Mouse (Mus musculus) frontal cortex, adult 2 months (tissue): ENCODE results near the gene Tmc7. TPM values are rescaled to one million over a fixed set of nuclear protein-coding genes. Genes with fewer than 3 reads are reported as not detected.

ENCODE experiments used
- DNase-seq, 2 experiments: peaks; one replicate each; pipeline ENCODE4 v3.0.0; 2022; ENCODE audit warnings: low spot score in 1 of 2; ENCODE audit errors: extremely low spot score in 1 of 2
- polyA plus RNA-seq: library from polyadenylated mRNA; depleted of rRNA; stranded (reverse); fragments of >200 nt; gene quantifications from 2 replicates; pipeline ENCODE4 v1.2.3, GENCODE M21; 2012; rRNA removed

The Tmc7 gene
- polyA plus RNA-seq, 1 experiment, result 13.4 TPM

DNA sequence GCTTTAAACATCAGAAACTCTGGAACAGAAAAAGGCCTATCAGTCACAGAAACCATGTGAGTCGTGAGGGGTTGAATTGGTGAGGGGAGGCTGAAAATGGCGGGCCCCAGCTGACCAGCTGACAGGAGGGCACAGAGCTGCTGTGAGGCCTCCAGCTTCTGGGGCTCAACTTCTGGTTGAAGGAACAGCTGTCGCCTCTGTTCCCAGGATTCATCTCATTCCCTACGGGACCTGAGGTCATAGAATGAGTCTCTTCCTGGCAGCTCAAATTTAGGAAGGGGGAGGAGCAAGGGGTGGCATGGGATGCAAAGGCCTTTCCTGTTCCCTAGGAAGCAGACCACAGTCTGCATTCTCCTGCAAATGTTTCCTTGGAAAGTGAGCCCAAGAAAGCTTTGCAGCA, 80.7 kb downstream of the Tmc7 start:
- DNase-seq, result no peak

DNA sequence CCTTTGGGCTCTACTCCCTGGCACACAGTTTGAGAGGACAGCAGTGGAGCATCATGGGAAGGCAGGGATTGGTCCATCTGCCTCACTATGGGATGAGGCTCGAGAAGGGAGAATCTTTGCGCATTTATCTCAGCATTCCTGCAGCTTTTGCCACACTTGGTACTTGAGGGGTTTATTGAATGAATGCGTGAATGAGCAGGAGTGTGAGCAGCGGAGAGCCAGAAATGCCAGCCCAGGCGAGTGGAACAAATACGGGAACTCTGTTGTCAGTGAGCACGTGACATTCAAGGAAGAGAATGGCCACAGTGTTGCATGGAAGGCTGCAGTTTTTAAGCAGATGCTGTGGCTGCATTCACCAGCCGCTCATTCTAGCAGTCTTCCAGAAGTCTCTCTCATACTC, 82.2 kb downstream of the Tmc7 start:
- DNase-seq, result no peak

DNA sequence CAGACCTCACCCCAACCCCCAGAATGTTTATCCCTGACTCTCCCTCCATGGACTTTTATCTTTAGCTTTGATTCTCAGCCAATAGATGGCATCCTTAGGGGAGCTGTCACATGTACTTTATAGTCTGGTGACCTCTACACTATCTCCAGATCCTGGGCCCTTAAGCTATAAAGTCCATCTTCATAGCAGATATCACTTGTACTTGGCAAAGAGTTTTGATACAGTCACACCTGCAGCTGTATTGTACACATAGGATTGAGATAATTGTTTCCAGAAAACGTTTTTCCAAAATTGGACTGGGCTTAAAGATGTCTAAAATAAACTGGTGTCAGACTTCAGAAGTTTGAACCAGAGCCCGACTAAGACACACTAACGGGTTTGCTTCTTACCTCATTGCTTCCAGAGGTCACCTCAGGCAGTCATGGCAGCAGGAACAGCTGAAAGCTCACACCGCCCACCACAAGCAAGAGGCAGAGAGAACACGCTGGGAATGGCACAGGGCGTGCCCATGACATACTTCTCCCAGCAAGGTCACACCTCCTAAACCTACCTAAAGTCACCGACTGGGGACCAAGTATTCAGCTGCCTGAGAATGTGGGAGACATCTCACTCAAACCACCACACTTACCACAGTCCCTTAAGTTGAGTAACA, 84.6 kb downstream of the Tmc7 start:
- no peak for DNase-seq

DNA sequence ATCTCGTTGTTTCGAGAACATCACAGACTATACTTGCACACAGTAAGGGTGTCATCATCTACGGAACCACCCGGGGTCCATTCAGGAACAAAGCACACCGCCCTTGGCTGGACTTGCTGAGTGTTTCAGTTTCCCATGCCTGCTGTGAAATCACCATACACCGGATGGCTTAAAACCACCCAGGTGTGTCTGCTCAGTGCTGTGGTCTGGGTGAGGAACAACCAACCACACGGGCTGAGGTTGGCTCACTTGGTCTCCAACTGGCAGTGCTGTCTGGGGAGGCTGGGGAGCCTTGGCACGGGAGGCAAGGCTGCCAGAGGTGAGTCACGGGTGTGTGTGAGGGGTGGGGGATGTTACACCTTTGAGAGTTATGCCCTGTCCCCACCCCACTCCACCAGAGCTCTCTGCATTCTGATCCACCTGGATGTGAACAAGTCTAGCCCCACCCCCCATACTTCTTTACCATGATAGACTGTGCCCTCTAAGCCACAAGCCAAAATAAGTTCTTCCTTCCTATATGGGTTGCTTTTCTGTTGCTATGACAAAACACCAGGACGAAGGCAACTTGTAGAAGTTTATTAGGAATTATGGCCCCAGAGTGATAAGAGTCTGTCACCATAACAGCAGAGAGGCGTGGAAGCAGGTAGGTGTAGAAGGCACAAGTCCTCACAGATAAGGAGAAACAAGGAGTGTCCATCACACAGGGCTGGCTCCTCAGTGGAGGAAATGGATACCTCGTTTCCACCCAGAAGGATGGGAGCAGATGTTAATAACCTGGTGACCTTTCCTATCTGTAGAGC, 85.4 kb downstream of the Tmc7 start:
- no peak for DNase-seq

DNA sequence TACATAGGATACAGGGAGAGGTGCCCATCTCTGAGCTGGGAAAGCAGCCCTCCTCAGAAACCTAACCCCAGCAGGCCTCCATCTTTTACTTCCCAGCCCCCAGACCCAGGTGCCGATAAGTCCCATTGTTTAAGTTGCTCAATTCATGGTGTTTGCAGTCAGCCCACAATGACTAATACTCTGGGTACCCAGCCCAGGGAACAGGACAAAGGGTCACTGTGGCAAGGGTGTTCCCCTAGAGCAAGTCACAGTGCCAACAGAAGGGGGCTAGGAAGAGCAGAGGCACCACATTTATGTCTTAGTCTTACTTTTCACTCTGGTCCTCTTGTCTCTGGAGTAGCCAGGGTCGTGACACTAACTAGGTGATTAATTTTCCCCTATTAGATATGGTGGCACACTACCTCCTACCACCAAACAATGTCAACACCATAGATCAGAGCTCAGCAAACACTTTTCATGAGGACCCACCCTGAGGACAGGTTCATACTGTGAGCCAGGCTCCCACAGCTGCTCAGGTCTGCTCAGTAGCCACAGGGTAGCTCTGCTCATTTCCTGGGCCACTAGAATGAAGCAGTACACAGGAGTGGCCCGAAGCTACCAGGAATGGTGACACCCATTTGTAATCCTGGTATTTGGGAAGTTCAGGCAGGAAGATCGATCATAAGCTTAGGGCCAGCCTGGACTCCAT, 89.5 kb downstream of the Tmc7 start:
- no peak for DNase-seq

DNA sequence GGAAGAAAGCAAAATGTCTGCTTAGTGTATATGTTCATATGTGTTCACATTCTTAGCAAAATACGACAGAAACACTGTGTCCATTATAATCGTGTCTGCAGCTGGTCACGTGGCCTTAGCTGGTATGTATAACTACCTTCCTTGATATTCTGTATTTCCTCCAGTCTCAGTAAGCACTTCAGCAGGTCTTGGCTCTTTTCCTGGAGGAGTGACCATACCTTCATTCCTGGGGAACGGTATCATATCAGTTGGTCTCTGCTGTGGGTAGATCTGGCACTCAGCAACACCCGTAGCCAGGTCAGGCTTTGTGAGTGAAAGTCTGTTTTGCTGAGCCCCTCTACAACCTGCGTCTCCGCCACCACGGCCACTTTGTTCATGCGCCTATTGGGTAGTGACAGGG, 90.6 kb downstream of the Tmc7 start:
- DNase-seq, result no peak

DNA sequence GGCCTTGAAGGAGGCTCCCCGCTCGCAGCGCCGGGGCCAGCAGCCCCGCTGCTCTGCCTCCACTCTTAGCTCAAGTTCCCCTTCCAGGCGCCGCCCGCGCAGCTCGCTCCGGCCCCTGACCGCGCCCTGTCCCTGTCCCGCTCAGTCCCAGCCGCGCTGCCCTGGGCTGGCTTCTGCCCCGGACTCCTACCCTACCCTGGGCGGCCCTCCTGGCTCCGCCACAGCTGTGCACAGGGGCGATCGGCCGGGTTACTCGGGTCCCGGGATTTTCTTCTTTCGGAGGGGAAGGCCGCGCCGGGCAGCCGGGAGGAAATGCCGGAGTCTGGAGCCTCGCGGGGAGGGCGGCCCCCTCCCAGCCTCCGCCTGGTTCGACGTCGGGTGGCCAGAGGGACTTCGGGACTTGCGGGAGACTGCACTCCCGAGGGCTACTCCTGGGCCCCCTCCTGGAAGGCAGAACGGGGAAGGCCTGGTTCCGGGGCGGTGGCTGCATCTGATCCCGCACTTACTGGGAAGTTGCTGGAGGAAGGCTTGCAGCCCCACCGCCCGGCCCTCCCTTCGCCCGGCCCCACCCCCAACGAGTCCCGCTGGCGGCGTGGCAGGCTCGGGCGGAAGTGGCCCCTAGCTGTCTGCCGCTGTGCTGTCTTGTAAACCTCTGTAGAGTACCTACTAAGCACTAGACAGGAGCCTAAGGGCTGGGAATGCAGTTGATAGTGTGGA, 92.9 kb downstream of the Tmc7 start, which contains the start of gene Itpripl2:
Gene Itpripl2 (minus strand): TSS at position 545 of the 717 bp plus-strand sequence.
- DNase-seq, result peak in 1 of 2 experiments; percentile 21

DNA sequence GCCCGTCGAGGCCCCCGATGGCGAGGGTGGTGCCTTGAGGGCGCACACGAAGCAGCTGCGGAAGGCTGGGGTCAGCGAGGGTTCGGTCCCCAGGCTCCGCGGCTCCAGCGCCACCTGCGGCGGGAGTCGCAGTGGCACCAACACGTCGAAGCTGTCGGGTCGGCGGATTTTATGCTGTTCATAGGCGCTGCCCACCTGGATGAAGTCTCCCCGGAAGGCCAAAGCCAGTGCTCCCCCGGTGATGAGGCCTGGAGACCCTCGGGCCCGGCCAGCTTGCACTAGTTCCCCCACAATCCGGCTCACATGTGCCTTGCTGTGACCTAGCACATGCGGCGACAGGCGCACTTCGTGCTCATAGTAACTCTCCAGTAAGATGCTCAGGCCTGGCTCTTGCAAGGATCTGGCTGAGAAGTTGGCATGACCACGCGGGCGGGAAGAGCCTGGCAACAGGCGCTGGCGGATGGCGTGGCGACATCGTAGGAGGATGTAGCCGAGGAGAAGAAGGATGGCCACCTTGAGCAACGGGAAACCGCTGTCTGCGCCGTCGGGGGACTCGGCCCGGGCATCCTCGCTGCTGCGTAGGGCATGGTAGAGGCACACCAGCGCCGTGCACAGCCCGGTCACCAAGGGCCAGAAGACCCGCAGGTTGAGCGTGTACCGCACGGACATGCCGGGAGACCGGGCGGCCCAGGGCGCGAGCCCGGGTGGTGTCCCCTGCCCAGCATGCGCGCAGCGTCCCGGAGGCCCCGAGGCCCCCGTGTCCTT, 93.7 kb downstream of the Tmc7 start:
- peak in 1 of 2 experiments; percentile 10 for DNase-seq

DNA sequence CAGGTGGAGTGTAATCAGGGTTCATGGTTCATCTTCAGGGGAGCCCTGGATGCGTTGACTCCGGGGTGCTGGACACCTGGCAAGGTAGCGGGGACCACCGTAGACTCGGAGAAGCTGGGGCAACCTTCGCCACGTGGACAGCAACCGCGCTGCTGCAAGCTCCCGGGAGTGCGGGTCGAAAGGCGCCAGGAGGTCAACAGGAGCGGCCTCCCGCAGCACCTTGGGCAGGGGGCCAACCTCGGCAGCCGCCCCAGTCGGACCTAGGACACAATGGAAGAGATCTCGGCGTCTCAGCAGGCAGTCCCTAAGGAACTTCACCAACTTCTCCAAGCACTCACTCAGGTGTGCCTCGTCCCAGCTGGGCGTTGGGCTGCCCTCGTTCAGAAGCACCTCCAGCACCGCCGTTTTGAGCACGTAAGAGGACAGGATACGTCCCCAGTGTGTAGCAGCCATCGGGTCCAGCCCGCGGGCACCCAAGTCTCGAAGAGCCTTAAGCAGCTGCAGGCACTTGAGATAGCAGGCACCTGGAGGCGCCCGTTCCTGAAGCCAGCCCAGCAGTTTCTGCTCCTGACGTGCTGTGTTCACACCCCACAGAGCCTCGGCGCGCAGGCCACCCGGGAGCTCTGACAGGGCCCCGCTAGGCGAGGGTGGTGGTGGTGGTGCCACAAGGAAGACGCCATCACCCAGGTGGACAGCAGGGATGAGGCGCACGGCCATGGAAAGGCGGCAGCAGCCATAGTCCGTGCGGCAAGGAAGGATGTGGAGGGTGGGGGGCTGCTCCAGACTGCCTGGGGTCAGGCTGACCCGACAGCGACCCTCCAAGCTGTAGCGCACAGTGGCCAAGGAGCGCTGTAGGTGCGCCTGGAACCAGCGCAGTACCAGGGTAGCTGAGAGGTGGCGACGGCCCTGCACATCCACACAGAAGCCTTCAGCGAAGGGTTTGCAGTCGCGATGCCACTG, 94.5 kb downstream of the Tmc7 start:
- DNase-seq, result no peak

DNA sequence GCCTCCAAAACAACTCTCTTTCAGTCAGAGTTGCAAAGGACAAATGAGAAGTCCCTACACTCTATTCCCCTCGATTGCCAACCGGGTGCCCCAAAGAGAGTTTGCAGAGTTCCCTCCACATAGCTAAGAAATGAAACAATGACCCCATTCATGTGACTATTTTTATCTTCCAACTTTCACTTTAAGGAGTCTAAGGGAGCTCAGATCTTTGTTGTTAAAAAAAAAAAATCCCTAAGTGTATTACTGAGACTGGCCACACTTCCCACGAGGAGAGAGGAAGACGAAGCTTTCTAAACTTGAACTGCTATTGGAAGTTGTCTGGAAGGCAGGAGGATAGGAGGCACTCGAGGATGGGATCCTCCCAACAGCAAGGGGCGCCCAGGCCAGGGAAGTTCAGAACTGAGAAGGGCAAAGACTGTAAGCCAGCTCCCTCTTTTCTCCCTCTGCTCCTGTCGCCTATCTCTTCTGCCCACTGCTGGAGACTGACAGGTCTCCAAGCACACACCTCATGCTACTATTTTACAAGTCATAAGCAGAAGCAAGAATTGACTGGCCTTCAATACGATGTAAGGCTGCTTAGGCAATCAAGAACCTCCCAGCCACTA, 96.4 kb downstream of the Tmc7 start:
- no peak for DNase-seq

DNA sequence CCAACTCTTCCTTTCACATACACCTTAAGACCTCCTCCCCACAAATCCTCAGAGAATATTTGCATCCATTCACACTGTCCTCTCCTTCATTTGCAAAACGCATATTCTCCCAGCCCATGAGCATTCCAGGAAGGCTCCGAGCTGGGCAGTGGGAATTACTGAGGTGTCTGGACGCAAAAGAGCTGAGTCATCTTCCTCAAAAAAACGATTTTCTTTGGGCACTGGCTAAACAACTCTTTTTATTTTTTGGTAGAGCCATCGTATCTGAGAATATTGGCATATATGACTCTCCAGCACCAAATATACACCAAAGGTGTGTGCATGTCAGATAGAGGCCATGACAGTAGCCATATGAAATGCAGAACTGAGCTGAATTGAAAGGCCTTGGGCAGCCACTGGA, 97.6 kb downstream of the Tmc7 start:
- DNase-seq, result no peak

Other genes with a start within 250 kb of the Tmc7 start
- gene Syt17, start 136.5 kb downstream of the Tmc7 start, polyA plus RNA-seq, result 54.8 and 81.7 TPM in 2 replicates
- gene Itpripl2, start 92.8 kb downstream of the Tmc7 start, polyA plus RNA-seq, result 2.5 and 3.1 TPM in 2 replicates
- gene Coq7, start 51.4 kb downstream of the Tmc7 start, polyA plus RNA-seq, result 68.3 and 72.1 TPM in 2 replicates
- 0.10 and 0.13 TPM in 2 replicates for gene Tmc5, start 12.6 kb upstream of the Tmc7 start, polyA plus RNA-seq
- gene Gde1, start 121.0 kb upstream of the Tmc7 start, polyA plus RNA-seq, result 371 and 372 TPM in 2 replicates
- gene Ccp110, start 127.8 kb upstream of the Tmc7 start, polyA plus RNA-seq, result 41.8 and 44.2 TPM in 2 replicates
- 67.2 and 68.8 TPM in 2 replicates for gene Vps35l, start 155.5 kb upstream of the Tmc7 start, polyA plus RNA-seq